Mouse (Mus musculus): ENCODE measurements around the gene Rptor. TPM values are rescaled to one million over a fixed set of nuclear protein-coding genes. Genes with fewer than 3 reads are reported as not detected.

Gene Rptor
- total RNA-seq, 2 experiments from 2014 or later = 24.9 to 32.5 TPM

DNA sequence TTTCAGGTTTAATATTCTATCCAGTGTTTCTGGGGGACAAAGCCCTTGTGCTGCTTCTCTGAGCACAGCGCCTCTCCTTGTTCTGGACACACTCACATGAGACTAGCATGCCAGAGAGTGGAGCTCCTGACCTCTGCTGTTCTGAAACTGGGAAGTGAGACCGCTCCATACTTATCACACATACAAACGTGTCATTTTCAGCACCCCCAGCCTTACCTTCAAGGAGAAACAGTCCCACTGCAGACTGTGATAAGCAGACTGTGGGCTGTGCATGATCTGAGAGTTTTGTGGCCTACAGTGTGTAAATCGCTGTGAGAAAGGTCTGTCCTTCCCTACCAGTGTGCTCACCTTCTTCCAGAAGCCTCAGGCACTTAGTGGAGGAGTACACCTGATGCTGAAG lies 168.3 kb downstream of the Rptor start:
- no peak for DNase-seq
- no peak for TF ChIP-seq CTCF (IDR thresholded peaks at IDR 0.05)
- H3K4me3 ChIP-seq = no peak overlapping the region
- intact Hi-C loops (cut with DNase I) = no loop called here
- H3K27ac ChIP-seq = no peak overlapping the region

DNA sequence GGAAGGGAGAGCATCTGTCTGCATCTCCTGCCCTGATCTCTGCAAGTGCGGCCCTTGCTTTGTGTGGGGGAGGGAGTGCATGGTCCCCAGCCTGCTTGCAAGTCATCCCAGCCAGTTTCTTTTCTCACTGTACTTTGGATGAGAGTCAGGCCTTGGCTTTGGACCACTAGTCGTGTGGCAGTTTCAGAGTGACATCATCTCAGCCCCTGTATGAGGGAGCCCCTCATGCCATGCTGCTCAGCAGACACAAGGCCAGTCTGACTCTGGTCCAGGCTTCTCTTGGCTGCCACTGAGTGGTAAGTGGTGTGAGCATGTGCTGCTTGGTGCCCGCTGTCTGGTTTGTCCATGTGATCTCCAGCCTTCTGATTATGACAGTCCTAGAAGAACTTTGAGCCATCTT lies 170.2 kb downstream of the Rptor start:
- intact Hi-C loops (cut with DNase I) = no loop called here
- DNase-seq = no peak

GRCm38 (mm10) chr11:119775076-119775760 lies 172.5 kb downstream of the Rptor start:
- TF ChIP-seq CTCF (IDR thresholded peaks at IDR 0.05) = no peak
- H3K4me3 ChIP-seq = no peak overlapping the region
- DNase-seq = no peak
- H3K27ac ChIP-seq = no peak overlapping the region
- intact Hi-C loops (cut with DNase I) = no loop called here

More for the DNA sequence above, 170.2 kb downstream of the Rptor start:
- Histone ChIP-seq H3K4me3 (no peak overlapping the region), H3K27ac (no peak overlapping the region)
- TF ChIP-seq CTCF (IDR thresholded peaks at IDR 0.05) = no peak

DNA sequence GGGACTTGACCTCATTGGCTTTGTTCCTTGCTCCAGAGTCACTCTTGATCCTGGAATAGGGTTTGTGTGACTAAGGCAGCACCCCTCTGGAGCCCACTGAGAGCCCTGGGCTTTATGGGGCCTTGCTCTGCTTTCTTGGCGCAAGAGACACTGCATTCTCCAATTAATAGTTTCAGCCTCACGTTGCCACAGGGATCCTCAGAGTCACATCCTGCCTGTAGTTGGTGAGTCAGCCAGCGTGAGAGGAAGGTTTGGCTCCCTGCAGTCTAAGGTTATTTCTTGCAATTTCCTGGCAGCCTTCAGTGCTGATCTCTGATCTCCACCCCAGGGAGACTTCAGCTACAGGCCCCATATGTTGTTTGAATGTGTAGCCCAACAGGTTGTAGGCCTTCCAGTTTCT lies 174.5 kb downstream of the Rptor start:
- no peak for TF ChIP-seq CTCF (IDR thresholded peaks at IDR 0.05)
- intact Hi-C loops (cut with DNase I) = no loop called here
- peak; percentile 41 for DNase-seq
- H3K27ac ChIP-seq = peak overlapping the region; percentile 51
- H3K4me3 ChIP-seq = no peak overlapping the region

DNA sequence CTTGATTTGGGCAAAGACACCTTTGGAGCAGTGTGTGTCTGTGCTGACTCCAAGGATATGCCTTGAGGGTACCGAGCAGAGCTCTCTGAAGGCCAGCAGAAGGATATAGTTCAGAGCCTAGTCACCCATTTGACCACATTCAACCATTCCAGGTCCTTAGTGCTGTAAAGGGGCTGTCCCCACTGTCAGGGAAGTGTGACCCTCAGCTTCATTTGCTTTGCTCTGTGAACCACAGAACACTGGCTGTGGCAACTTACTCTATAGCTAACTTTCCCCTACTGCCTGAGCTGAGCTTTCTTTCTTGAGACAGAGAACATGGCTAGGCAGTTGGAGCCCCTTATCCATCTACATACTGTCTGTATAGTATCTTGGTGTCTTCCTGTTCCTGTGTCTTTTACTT lies 175.2 kb downstream of the Rptor start:
- no peak for DNase-seq
- H3K27ac ChIP-seq = peak overlapping the region; percentile 51; the same call in 1 of the 2 replicates
- no peak overlapping the region for H3K4me3 ChIP-seq
- TF ChIP-seq CTCF (IDR thresholded peaks at IDR 0.05) = no peak
- intact Hi-C loops (cut with DNase I) = no loop called here

DNA sequence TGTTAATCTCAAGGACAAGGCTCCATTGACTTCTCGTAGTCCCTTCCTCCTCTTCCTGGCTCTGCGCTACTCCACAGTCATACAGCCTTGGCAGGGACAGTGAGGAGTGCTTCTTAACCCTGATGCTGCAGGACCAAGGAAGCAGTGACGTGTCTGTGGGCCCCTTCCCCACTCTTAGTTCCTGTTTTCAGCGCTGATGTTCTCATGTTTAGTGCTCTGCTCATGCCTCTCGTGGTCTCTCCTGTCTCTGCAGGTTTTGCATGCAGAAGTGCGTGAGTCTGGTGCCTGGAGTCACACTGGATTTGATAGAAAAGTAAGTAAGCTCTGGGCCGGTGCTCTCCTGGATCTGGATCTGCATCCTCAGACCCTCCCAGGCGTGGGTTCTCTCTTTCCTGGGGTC lies 177.6 kb downstream of the Rptor start:
- DNase-seq = no peak
- intact Hi-C loops (cut with DNase I) = loop anchor here (5.0 kb wide), 1 partner anchor 278 kb away; no protein-coding TSS in a partner anchor
- Histone ChIP-seq H3K4me3 (no peak overlapping the region), H3K27ac (no peak overlapping the region)
- TF ChIP-seq CTCF (IDR thresholded peaks at IDR 0.05) = no peak

GRCm38 (mm10) chr11:119781165-119781564 lies 178.5 kb downstream of the Rptor start:
- TF ChIP-seq CTCF (IDR thresholded peaks at IDR 0.05) = peak; percentile 45
- DNase-seq = no peak
- intact Hi-C loops (cut with DNase I) = loop anchor here (5.0 kb wide), 1 partner anchor 279 kb away; no protein-coding TSS in a partner anchor
- no peak overlapping the region for H3K27ac ChIP-seq
- no peak overlapping the region for H3K4me3 ChIP-seq

- no peak for DNase-seq
- no peak for TF ChIP-seq CTCF (IDR thresholded peaks at IDR 0.05)
- Histone ChIP-seq H3K27ac (peak overlapping the region; percentile 38; the same call in 1 of the 2 replicates), H3K4me3 (no peak overlapping the region)
- intact Hi-C loops (cut with DNase I) = loop anchor here (5.0 kb wide), 1 partner anchor 279 kb away; no protein-coding TSS in a partner anchor
These were observed 179.0 kb downstream of the Rptor start for GRCm38 (mm10) chr11:119781726-119782125.

- Histone ChIP-seq H3K4me3 (no peak overlapping the region), H3K27ac (no peak overlapping the region)
- intact Hi-C loops (cut with DNase I) = loop anchor here (5.0 kb wide), 1 partner anchor 281 kb away; no protein-coding TSS in a partner anchor
- no peak for TF ChIP-seq CTCF (IDR thresholded peaks at IDR 0.05)
- DNase-seq = no peak
These were observed 180.9 kb downstream of the Rptor start for GRCm38 (mm10) chr11:119783653-119784052.

DNA sequence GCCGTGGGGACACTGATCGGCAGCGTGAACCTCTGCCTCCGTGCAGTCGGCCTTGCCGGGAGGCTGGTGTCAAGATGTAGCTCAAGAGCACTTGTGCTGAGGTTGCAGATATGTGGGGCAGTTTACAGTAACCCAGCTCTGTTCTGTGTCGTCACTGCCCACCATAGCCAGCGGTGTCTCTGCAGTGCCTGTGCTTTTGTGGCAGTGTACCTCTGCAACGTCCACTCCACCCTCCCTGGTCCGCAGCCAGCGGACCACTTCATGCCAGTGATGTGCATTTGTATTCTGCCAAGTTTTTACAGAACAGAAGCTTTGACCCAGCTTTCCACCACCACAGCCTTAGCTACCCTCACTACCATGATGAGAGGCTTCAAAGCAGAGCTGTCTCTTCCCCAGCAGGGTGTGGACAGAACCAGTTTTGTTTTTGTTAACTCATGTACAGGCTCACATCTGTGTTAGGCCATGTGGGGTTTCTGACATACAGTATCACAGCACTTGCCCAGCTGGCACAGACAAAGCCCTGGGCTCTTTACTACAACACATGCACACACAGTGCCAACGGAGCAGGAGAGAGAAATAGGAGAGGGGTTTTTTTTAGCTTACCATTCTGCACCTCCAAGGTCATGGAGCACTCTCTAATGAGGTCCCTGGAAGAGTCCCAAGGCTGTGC lies 182.1 kb downstream of the Rptor start:
- intact Hi-C loops (cut with DNase I) = loop anchor here (5.0 kb wide), 1 partner anchor 283 kb away; no protein-coding TSS in a partner anchor
- peak overlapping the region; percentile 12; the same call in 1 of the 2 replicates for H3K27ac ChIP-seq

GRCm38 (mm10) chr11:119785661-119786384 lies 183.1 kb downstream of the Rptor start:
- peak overlapping the region; percentile 12; the same call in 1 of the 2 replicates for H3K27ac ChIP-seq
- intact Hi-C loops (cut with DNase I) = no loop called here
- DNase-seq = peak; percentile 38

More for the DNA sequence above, 182.1 kb downstream of the Rptor start:
- TF ChIP-seq CTCF (IDR thresholded peaks at IDR 0.05) = no peak
- H3K4me3 ChIP-seq = no peak overlapping the region
- no peak for DNase-seq

DNA sequence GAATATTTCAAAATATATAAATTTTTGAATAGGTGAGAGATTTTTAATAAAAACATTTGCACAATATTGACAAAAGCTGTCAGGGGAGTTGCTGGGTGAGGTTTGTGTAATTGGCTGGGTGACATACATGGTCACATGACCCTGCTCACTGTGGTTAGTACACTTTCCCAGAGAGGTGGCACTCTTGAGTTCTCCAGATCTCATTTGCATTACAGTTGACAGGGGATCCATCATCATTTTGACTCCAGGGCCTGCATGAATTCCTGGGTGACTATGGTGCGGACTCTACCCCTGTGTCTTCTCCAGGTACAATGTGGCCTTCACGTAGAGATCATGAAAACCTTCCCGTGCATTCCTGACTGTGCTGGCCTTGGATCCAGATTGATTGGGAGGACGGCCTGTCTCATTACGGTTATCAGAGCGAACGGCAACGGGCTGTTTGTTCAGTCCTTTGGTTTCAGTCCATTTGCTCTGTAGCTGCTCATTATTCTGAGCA lies 183.7 kb downstream of the Rptor start:
- Histone ChIP-seq H3K4me3 (no peak overlapping the region), H3K27ac (no peak overlapping the region)
- DNase-seq = no peak
- intact Hi-C loops (cut with DNase I) = no loop called here
- no peak for TF ChIP-seq CTCF (IDR thresholded peaks at IDR 0.05)

More at GRCm38 (mm10) chr11:119785661-119786384, 183.1 kb downstream of the Rptor start:
- TF ChIP-seq CTCF (IDR thresholded peaks at IDR 0.05) = no peak
- no peak overlapping the region for H3K4me3 ChIP-seq

Data from gastrocnemius, adult 2 months (tissue).